Mouse (Mus musculus): Measurements from ENCODE around the gene Simc1.

DNA sequence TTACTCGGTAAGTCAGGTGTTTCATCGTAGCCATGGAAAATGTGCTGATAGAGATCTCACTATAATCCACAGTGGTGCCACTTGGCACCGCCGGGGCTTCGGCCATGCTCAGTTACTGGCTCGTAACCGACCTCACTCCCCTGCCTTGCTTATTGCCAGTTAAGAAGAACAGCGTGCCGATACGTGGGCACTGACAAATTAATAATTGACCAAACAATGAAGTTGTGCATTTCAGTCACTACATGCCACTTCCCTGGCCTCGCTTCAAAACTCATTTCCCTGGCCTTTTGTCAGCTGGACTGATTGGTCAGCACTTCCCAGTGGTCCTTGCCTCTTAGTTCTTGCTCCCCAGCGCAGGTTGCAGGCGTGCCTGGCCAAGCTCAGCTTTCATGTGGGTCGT is 22.1 kb upstream of the Simc1 start:
- no peak for TF ChIP-seq CHD1 (IDR thresholded peaks at IDR 0.05; ENCODE audit: low read depth, low read length)
- no peak for TF ChIP-seq CTCF (conservative IDR thresholded peaks at IDR 0.05 in 1 of 2, IDR thresholded peaks at IDR 0.05 in 1 of 2; ENCODE audit: low read depth in 2 of 2, low read length in 2 of 2)
- no peak for TF ChIP-seq TCF12 (IDR thresholded peaks at IDR 0.05; ENCODE audit: low read depth, low read length)

Data from CH12.LX (cell line).